Mouse (Mus musculus): Measurements from ENCODE around the gene Trappc3l. TPM values are rescaled to one million over a fixed set of nuclear protein-coding genes. Genes with fewer than 3 reads are reported as not detected.

Gene Trappc3l
- polyA plus RNA-seq, 1 experiment from 2014 or later = not detected

Other genes with a start within 250 kb of the Trappc3l start
- gene Sult3a1, start 179.9 kb upstream of the Trappc3l start, polyA plus RNA-seq (2014; fragmentation: Nextera tagmentation; extraction: Ambion mirVana) = not detected in 2 replicates
- gene Rsph4a, start 132.5 kb upstream of the Trappc3l start, polyA plus RNA-seq (2014; fragmentation: Nextera tagmentation; extraction: Ambion mirVana) = not detected in 2 replicates
- gene Zup1, start 86.3 kb upstream of the Trappc3l start, polyA plus RNA-seq (2014; fragmentation: Nextera tagmentation; extraction: Ambion mirVana) = 23.3 and 27.4 TPM in 2 replicates
- gene Rwdd1, start 18.0 kb upstream of the Trappc3l start, polyA plus RNA-seq (2014; fragmentation: Nextera tagmentation; extraction: Ambion mirVana) = 170 and 176 TPM in 2 replicates
- gene Calhm4, start 6.7 kb downstream of the Trappc3l start, polyA plus RNA-seq (2014; fragmentation: Nextera tagmentation; extraction: Ambion mirVana) = not detected in 2 replicates
- 0.07 and 0.08 TPM in 2 replicates for gene Calhm5, start 58.9 kb downstream of the Trappc3l start, polyA plus RNA-seq (2014; fragmentation: Nextera tagmentation; extraction: Ambion mirVana)
- gene Calhm6, start 90.4 kb downstream of the Trappc3l start, polyA plus RNA-seq (2014; fragmentation: Nextera tagmentation; extraction: Ambion mirVana) = 0.68 and 0.98 TPM in 2 replicates
- 36.0 and 37.4 TPM in 2 replicates for gene Dse, start 170.1 kb downstream of the Trappc3l start, polyA plus RNA-seq (2014; fragmentation: Nextera tagmentation; extraction: Ambion mirVana)
- gene Tspyl1, start 244.6 kb downstream of the Trappc3l start, polyA plus RNA-seq (2014; fragmentation: Nextera tagmentation; extraction: Ambion mirVana) = 55.8 and 60.3 TPM in 2 replicates

Measured in limb, embryonic 11.5 days (tissue).